Mouse (Mus musculus) lung, embryonic 16.5 days (tissue): ENCODE measurements around the gene Slc16a6. TPM values are rescaled to one million over a fixed set of nuclear protein-coding genes. Genes with fewer than 3 reads are reported as not detected.
A peak's percentile ranks its signal among the peaks of the same experiment; 100 is the strongest.

Source experiments
- ATAC-seq: fragments of 200-750 bp; cut with Nextera tagmentation; 2 replicates; pipeline ENCODE4 v1.8.0; 2017; ENCODE audit warnings: low read depth, mild to moderate bottlenecking, moderate library complexity
- H3K27ac ChIP-seq: fragments of 300-500 bp; sonication (generic); 2 replicates; pipeline ENCODE4 v1.5.1; 2014; ENCODE audit warnings: mild to moderate bottlenecking, control low read depth, low read length
- H3K27me3 ChIP-seq: fragments of 300-500 bp; sonication (generic); 2 replicates; pipeline ENCODE4 v1.6.1; 2014; ENCODE audit warnings: low read depth, low read length, mixed read lengths; ENCODE audit not compliant: control insufficient read depth, insufficient read depth
- H3K36me3 ChIP-seq: fragments of 300-500 bp; sonication (generic); 2 replicates; pipeline ENCODE4 v1.6.1; 2014; ENCODE audit warnings: low read length; ENCODE audit not compliant: control insufficient read depth, insufficient read depth
- H3K4me1 ChIP-seq: fragments of 300-500 bp; sonication (generic); replicated peaks from 2 replicates; pipeline ENCODE4 v1.6.1; 2014; ENCODE audit warnings: low read length, mixed read lengths; ENCODE audit not compliant: control insufficient read depth, insufficient read depth
- H3K4me2 ChIP-seq: fragments of 300-500 bp; sonication (generic); 2 replicates; pipeline ENCODE4 v1.6.1; 2014; ENCODE audit warnings: low read depth, low read length, control low read depth
- H3K4me3 ChIP-seq: fragments of 300-500 bp; sonication (generic); 2 replicates; pipeline ENCODE4 v1.5.1; 2014; ENCODE audit warnings: mild to moderate bottlenecking, low read length, control low read depth
- H3K9ac ChIP-seq: fragments of 300-500 bp; sonication (generic); 2 replicates; pipeline ENCODE4 v1.6.1; 2014; ENCODE audit warnings: low read length, control low read depth
- H3K9me3 ChIP-seq: fragments of 300-500 bp; sonication (generic); 2 replicates; pipeline ENCODE4 v1.6.1; 2016; ENCODE audit warnings: low read length; ENCODE audit not compliant: control insufficient read depth
- WGBS: fragments of 180-500 bp; shearing (Covaris S2); extraction: QIAGEN DNeasy Blood & Tissue Kit; methylation state at CpG from one replicate; pipeline ENCODE4 v1.1.7; 2014; 5-methylcytosine and 5-hydroxymethylcytosine counted together
- polyA plus RNA-seq: library from polyadenylated mRNA; unstranded; fragments of >200 nt; fragmentation: Nextera tagmentation; extraction: Ambion mirVana; gene quantifications from 2 replicates; pipeline ENCODE4 v1.2.1, GENCODE M21; 2015

Slc16a6 gene
- polyA plus RNA-seq, 1 experiment from 2014 or later, result 4.0 TPM

DNA sequence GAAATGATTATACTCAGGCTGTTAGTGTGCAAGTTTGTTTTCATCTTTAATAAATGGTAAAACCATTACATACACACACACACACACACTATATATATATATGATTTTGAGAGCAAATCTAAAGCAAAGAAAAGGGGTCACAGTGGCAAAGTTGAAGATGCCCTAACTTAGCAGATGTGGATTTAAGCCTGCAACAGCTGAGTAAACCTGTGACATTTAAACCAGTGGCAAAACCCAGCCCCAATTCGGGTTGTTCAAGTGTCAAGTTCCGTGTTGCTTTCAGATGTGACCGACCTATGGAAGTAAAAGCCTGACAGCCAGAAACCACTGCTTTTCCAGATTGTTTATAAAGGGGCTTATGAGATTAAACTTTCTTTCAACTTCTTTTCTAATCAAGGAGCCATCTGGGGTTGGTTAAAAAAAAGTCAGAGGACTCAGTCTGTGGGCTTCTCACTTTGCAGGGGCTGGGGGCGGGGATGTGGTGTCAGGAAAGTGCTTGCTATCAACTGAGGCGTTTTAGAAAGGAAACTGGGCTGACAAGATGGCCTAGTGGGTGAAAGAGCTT lies 31.1 kb downstream of the Slc16a6 start:
- Histone ChIP-seq H3K36me3 (peaks cover 4% of the 10 kb centered on the region; the same call in 1 of the 2 replicates), H3K4me3 (no peak overlapping the region), H3K9me3 (no peaks in the 10 kb centered on the region), H3K27me3 (no peaks in the 10 kb centered on the region), H3K4me2 (no peak overlapping the region), H3K9ac (no peak overlapping the region), H3K27ac (no peak overlapping the region), H3K4me1 (peaks cover 8% of the 10 kb centered on the region)
- no peak for ATAC-seq
- WGBS, result 26% methylated on average over 5 of the region's 5 CpGs

DNA sequence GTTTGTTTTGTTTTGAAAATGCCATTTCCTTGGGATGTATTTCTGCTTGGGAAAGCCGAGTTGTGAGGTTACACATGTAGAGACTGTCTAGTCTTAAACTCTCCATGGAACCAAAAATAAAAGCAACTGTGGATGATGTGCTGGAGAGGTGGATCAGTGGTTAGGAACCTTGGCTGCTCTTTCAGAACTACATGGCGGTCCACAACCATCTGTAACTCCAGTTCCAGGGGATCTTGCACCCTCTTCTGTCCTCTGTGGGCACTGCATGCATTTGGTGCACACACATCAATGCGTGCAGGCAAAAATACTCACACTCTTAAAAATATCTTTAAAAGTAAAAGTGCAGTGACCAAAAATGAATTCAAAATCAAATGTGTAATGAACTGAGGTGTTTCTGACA lies 32.3 kb downstream of the Slc16a6 start:
- peaks cover 8% of the 10 kb centered on the region for H3K4me1 ChIP-seq
- 65% methylated on average over 3 of the region's 3 CpGs for WGBS
- peaks cover 4% of the 10 kb centered on the region; the same call in 1 of the 2 replicates for H3K36me3 ChIP-seq
- no peak overlapping the region for H3K9ac ChIP-seq
- no peaks in the 10 kb centered on the region for H3K9me3 ChIP-seq
- no peaks in the 10 kb centered on the region for H3K27me3 ChIP-seq
- H3K4me2 ChIP-seq, result no peak overlapping the region
- H3K27ac ChIP-seq, result no peak overlapping the region
- no peak overlapping the region for H3K4me3 ChIP-seq
- no peak for ATAC-seq

DNA sequence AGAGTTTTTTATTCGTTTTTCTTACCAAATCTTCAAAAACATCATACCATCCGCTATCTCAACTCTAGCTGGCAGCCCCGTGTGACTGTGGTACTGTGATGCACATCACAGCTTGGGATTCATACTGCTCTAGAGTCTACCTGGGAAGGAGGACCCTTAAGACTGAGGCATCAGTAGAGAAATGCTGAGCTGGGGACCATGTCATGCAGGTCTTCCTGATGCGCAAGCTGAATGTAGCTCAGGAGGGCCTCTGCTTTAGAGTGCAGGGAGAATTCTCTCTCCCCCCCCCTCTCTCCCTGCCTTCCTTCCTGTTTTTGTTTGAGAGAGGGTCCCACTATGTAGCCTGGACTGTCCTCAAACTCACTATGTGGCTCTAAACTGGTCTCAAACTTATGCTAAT lies 32.8 kb downstream of the Slc16a6 start:
- H3K4me3 ChIP-seq, result peak overlapping the region; percentile 65
- H3K36me3 ChIP-seq, result peaks cover 4% of the 10 kb centered on the region; the same call in 1 of the 2 replicates
- H3K27me3 ChIP-seq, result no peaks in the 10 kb centered on the region
- no peak overlapping the region for H3K27ac ChIP-seq
- H3K4me1 ChIP-seq, result peaks cover 8% of the 10 kb centered on the region
- WGBS, result 56% methylated on average over 4 of the region's 4 CpGs
- peak overlapping the region; percentile 84 for H3K4me2 ChIP-seq
- no peaks in the 10 kb centered on the region for H3K9me3 ChIP-seq
- peak overlapping the region; percentile 76 for H3K9ac ChIP-seq
- ATAC-seq, result no peak

DNA sequence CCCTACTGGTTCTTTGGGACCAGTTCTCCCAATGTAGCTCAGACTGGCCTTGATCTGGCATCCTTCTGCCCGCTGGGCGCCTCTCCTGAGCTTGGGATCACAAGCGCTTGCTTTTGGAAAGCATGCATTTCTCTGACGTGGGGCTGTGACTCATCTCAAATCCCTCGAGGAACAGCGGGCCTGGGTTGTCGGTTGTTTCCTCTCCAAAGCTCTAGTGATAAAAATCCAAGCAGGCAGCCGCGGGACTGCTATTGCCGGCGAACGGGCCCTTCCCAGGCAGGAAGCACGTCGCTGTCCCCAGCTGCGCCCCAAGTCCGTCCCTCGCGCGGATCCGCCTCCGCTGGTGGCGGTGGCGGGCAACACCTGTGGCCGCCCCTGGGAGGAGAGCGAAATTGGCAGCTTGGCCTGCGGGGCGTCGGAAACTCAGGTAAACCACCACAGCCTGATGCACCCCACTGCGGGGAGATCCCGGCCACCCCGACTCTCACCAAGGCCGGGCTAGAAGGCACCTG lies 33.5 kb downstream of the Slc16a6 start:
- peak overlapping the region; percentile 65 for H3K4me3 ChIP-seq
- H3K27me3 ChIP-seq, result no peaks in the 10 kb centered on the region
- peak; percentile 86 for ATAC-seq
- H3K4me1 ChIP-seq, result peaks cover 8% of the 10 kb centered on the region
- H3K9ac ChIP-seq, result peak overlapping the region; percentile 76
- H3K36me3 ChIP-seq, result peaks cover 8% of the 10 kb centered on the region; the same call in 1 of the 2 replicates
- WGBS, result 1% methylated on average over 31 of the region's 32 CpGs
- H3K9me3 ChIP-seq, result no peaks in the 10 kb centered on the region
- H3K27ac ChIP-seq, result peak overlapping the region; percentile 10; the same call in 1 of the 2 replicates
- peak overlapping the region; percentile 84 for H3K4me2 ChIP-seq

DNA sequence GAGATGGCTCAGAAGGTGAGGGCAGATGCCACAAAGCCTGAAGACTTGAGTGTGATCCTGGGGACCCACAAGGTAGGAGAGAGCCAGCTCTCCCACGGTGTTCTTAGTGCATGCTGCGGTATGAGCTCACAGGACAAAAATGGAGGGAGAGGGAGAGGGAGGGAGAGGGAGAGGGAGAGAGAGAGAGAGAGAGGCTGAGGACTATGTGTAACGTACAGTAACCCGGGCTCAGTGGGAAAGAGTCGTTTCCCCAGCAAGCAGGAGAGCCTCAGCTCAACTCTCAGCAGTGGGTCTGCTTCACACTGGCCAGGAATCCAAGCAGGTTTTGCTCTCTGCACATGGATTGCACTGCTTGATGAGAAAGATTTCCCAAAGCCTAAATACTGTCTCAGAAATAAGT lies 34.2 kb downstream of the Slc16a6 start:
- Histone ChIP-seq H3K36me3 (peaks cover 11% of the 10 kb centered on the region; the same call in 1 of the 2 replicates), H3K27ac (peak overlapping the region; percentile 4; the same call in 1 of the 2 replicates), H3K9me3 (no peaks in the 10 kb centered on the region), H3K4me3 (peak overlapping the region; percentile 65), H3K27me3 (no peaks in the 10 kb centered on the region), H3K4me2 (peak overlapping the region; percentile 84), H3K9ac (peak overlapping the region; percentile 76), H3K4me1 (peaks cover 8% of the 10 kb centered on the region)
- peak; percentile 48 for ATAC-seq
- 4% methylated on average over 5 of the region's 5 CpGs for WGBS

DNA sequence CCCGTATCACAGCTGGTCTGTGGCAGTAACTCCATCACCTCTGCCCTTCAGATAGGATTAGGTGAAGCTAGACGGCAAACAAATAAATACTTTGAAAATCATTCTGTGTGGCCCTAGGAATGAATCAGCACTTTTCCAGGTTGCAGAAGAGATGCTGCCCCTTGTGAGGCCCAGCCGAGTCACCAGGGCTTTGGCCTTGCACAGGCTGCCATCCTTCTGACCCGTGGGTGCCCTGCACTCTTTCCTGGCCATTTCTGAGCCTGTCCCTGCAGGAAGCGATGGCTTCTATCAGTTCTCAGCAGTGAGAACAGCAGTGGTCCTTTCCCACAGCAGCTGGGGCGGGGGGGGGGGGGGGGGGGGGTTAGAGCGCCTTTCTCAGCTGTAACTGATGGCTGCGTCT lies 36.5 kb downstream of the Slc16a6 start:
- Histone ChIP-seq H3K9me3 (no peaks in the 10 kb centered on the region), H3K36me3 (peaks cover 16% of the 10 kb centered on the region), H3K4me1 (peaks cover 8% of the 10 kb centered on the region), H3K4me3 (no peak overlapping the region), H3K9ac (no peak overlapping the region), H3K27me3 (no peaks in the 10 kb centered on the region), H3K4me2 (no peak overlapping the region), H3K27ac (no peak overlapping the region)
- no peak for ATAC-seq
- 51% methylated on average over 8 of the region's 8 CpGs for WGBS

DNA sequence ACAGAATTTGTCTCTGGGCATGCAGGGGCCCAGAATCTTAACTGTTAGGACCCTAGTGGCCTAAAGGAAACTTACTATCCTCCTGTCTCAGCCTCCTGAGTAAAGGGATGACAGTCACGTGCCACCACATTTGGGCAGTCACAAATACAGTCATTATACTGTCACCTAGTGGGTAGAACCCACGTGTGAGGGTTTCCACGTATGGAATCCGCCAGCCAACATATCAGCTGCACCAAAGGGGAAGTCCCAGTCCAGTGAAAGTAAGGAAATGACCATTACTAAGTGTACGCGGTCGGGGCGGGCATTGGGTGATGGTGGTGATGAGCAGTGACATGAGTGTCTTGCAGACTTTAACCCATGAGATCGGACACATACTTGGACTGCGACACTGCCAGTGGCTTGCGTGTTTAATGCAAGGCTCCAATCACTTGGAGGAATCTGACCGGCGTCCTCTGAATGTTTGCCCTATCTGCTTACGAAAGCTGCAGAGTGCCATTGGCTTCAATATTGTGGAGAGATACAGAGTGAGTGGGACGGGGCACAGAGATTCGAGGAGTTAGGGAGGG lies 39.1 kb downstream of the Slc16a6 start:
- Histone ChIP-seq H3K4me1 (no peaks in the 10 kb centered on the region), H3K36me3 (peaks cover 22% of the 10 kb centered on the region), H3K9me3 (no peaks in the 10 kb centered on the region), H3K27ac (no peak overlapping the region), H3K9ac (no peak overlapping the region), H3K27me3 (no peaks in the 10 kb centered on the region), H3K4me2 (no peak overlapping the region), H3K4me3 (no peak overlapping the region)
- 88% methylated on average over 16 of the region's 16 CpGs for WGBS
- no peak for ATAC-seq

DNA sequence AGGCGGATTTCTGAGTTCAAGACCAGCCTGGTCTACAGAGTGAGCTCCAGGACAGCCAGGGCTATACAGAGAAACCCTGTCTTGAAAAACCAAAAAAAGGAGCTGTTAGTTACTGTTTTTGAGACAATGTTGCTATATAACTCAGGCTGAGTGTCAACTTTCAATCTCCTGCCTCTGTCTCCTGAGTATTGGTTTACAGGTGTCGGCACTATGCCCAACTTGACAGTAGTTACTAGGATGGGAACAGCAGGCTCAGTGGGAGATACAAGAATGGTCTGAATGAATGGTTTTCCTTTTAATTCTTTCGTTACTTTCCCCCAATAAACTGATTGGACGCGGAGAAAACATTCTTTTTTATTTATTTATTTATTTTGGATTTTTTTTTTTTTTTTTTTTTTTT lies 46.0 kb downstream of the Slc16a6 start:
- ATAC-seq, result no peak
- Histone ChIP-seq H3K27ac (no peak overlapping the region), H3K27me3 (no peaks in the 10 kb centered on the region), H3K9me3 (no peaks in the 10 kb centered on the region), H3K4me1 (peaks cover 5% of the 10 kb centered on the region; the same call in 1 of the 2 replicates), H3K36me3 (peaks cover 12% of the 10 kb centered on the region), H3K9ac (no peak overlapping the region), H3K4me3 (no peak overlapping the region), H3K4me2 (no peak overlapping the region)
- WGBS, result 94% methylated on average over 5 of the region's 5 CpGs

DNA sequence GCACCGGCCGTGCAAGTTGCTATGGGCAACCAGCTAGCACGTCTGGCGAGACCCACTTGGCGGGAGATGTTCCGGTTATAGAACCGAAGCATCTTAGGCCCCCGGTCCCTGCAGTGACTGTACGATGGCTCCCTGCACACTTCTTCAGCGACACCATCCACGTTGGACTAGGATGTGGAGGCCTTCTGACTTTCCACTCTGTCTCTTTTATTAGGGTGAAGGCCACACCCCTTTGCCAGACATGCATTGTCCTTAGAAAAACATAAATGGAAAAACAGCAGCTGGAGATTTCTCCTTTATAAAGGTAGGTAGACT lies 47.2 kb downstream of the Slc16a6 start:
- Histone ChIP-seq H3K4me2 (peak overlapping the region; percentile 53), H3K9me3 (peaks cover 4% of the 10 kb centered on the region; the same call in 1 of the 2 replicates), H3K27ac (peak overlapping the region; percentile 82), H3K9ac (peak overlapping the region; percentile 67), H3K27me3 (no peaks in the 10 kb centered on the region), H3K4me1 (peaks cover 5% of the 10 kb centered on the region; the same call in 1 of the 2 replicates), H3K4me3 (peak overlapping the region; percentile 54), H3K36me3 (peaks cover 12% of the 10 kb centered on the region)
- under 1% methylated on average over 11 of the region's 11 CpGs for WGBS
- ATAC-seq, result no peak
